Mouse (Mus musculus) liver, postnatal 0 days (tissue): ENCODE data around the gene Sipa1l3.

Experiments
- CTCF ChIP-seq: sonication (generic); IDR thresholded peaks from 2 replicates; pipeline ENCODE4 v1.5.1; 2016; ENCODE audit warnings: antibody characterized with exemption, low read depth
- EP300 ChIP-seq: IDR thresholded peaks from 2 replicates; pipeline ENCODE4 v1.6.1; 2016; ENCODE audit warnings: antibody characterized with exemption, low read depth, mild to moderate bottlenecking

- TF ChIP-seq CTCF (peak; percentile 58), EP300 (no peak)
Observed at GRCm38 (mm10) chr7:29559290-29559689, 40.8 kb upstream of the Sipa1l3 start.
